Mouse (Mus musculus): ENCODE data around the gene Mrpl36.

GRCm38 (mm10) chr13:73306085-73306410 is 22.3 kb upstream of the Mrpl36 start:
- no peak for TF ChIP-seq CTCF (IDR thresholded peaks at IDR 0.05)
- no peak for TF ChIP-seq POLR2A (IDR thresholded peaks at IDR 0.05; ENCODE audit: insufficient read depth, low read depth, low read length)
- no peak for TF ChIP-seq EP300 (IDR thresholded peaks at IDR 0.05; ENCODE audit: insufficient read depth, low read depth, low read length)
